Mouse (Mus musculus) embryo, embryonic 10 days (tissue): ENCODE results near the gene Hfe2.
A peak's percentile ranks its signal among the peaks of the same experiment; 100 is the strongest.

Source experiments
- DNase-seq: peaks from one replicate; pipeline ENCODE4 v3.0.0-alpha.2; 2015; ENCODE audit warnings: low spot score

Hfe2 gene

GRCm38 (mm10) chr3:96528506-96528905 lies 3.5 kb downstream of the Hfe2 start:
- peak; percentile 7 for DNase-seq

GRCm38 (mm10) chr3:96532050-96532449 lies 7.1 kb downstream of the Hfe2 start:
- DNase-seq, result no peak

- DNase-seq, result no peak
These were observed 9.3 kb downstream of the Hfe2 start for GRCm38 (mm10) chr3:96534300-96534699.

GRCm38 (mm10) chr3:96539316-96539715 lies 14.3 kb downstream of the Hfe2 start:
- DNase-seq, result no peak

- no peak for DNase-seq
These were observed 15.8 kb downstream of the Hfe2 start for GRCm38 (mm10) chr3:96540740-96541139.

GRCm38 (mm10) chr3:96541328-96542078 lies 16.5 kb downstream of the Hfe2 start:
- DNase-seq, result peak; percentile 71

GRCm38 (mm10) chr3:96542554-96542953 lies 17.6 kb downstream of the Hfe2 start:
- no peak for DNase-seq

- no peak for DNase-seq
These were observed 18.4 kb downstream of the Hfe2 start for GRCm38 (mm10) chr3:96543345-96543744.

- DNase-seq, result no peak
These were observed 20.6 kb downstream of the Hfe2 start for GRCm38 (mm10) chr3:96545565-96545964.

GRCm38 (mm10) chr3:96546880-96547279 lies 21.9 kb downstream of the Hfe2 start:
- no peak for DNase-seq

GRCm38 (mm10) chr3:96547389-96547960 lies 22.5 kb downstream of the Hfe2 start:
- DNase-seq, result peak; percentile 79

GRCm38 (mm10) chr3:96548824-96549223 lies 23.9 kb downstream of the Hfe2 start:
- no peak for DNase-seq

- DNase-seq, result no peak
These were observed 24.4 kb downstream of the Hfe2 start for GRCm38 (mm10) chr3:96549346-96549745.

GRCm38 (mm10) chr3:96551203-96551602 lies 26.2 kb downstream of the Hfe2 start:
- peak; percentile 78 for DNase-seq

- DNase-seq, result no peak
These were observed 26.9 kb downstream of the Hfe2 start for GRCm38 (mm10) chr3:96551890-96552289.

- no peak for DNase-seq
These were observed 28.6 kb downstream of the Hfe2 start for GRCm38 (mm10) chr3:96553601-96554000.

- no peak for DNase-seq
These were observed 29.3 kb downstream of the Hfe2 start for GRCm38 (mm10) chr3:96554251-96554650.

GRCm38 (mm10) chr3:96555041-96555596 lies 30.1 kb downstream of the Hfe2 start:
- no peak for DNase-seq

GRCm38 (mm10) chr3:96555999-96556614 lies 31.1 kb downstream of the Hfe2 start:
- DNase-seq, result no peak

GRCm38 (mm10) chr3:96556651-96557635 lies 32.0 kb downstream of the Hfe2 start:
- DNase-seq, result peak; percentile 56

GRCm38 (mm10) chr3:96557694-96558093 lies 32.7 kb downstream of the Hfe2 start, which contains the start of gene Txnip:
Gene Txnip, plus strand, starts transcription at chr3:96557957.
- DNase-seq, result peak; percentile 100

- peak; percentile 52 for DNase-seq
These were observed 33.2 kb downstream of the Hfe2 start for GRCm38 (mm10) chr3:96558159-96558558.
